In the genomic region with DNA sequence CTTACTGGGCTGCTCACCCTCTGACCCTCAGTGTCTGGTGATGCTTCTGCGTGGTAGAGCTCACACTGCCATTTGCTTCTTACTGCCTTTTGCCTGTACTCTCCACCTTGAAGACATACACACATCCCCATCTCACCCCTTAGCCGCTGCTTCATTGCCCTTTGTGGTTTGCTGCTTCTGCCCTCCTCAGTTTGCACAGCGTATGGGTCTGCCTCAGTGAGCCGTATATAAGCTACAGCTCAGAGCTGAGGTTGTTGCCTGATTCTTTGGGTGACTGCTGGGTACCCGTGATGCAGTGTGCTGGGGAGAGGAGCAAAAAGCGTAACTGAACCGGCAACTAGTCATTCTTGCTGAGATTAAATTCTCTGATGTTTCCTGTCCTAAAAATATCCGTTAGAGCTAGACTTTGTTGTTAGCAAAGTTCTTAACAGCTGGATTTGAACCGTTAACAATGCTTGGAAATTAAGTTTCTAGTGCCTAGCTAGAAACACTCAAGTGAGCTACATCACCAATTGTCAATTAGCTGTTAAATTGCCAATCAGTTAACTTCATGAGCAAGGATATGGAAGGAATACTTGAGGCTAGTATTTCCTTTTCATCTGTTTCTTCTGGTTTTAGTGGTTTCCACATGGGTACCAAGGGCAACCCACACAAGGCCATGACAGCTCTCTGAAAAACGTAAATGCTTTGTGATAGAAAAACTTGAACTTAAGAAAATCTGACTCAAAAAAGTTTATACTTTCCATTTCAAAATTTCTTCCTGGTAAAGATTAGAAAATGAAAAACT, we compare ENCODE assay signal across 33 mouse cellular contexts. TPM values are rescaled to one million over a fixed set of nuclear protein-coding genes. Genes with fewer than 3 reads are reported as not detected.
A peak's percentile ranks its signal among the peaks of the same experiment; 100 is the strongest.
DNase-seq lines count a peak whose midpoint lies in the region; ATAC-seq lines count a peak whose summit lies in the region.
"Had no signal": no experiment of that assay in that cellular context is flagged by ENCODE, and none has a peak within 500 bp of the region (broad histone marks: within the 10 kb centered on the region; RNA-seq: fewer than 3 reads in every experiment).

No protein-coding gene starts in this region.

- H3K9me3 ChIP-seq in forebrain, embryonic 13.5 days (replicated peaks): no peaks in the 10 kb centered on the region
- H3K9me3 ChIP-seq: forebrain, embryonic 15.5 days; heart, embryonic 13.5 days; hindbrain, embryonic 10.5 days; limb, embryonic 10.5 days; limb, embryonic 15.5 days; liver, embryonic 13.5 days; midbrain, embryonic 10.5 days; neural tube, embryonic 13.5 days had no signal

- no peak overlapping the region for H3K4me2 ChIP-seq in forebrain, embryonic 13.5 days
- H3K4me2 ChIP-seq: forebrain, embryonic 15.5 days; heart, embryonic 13.5 days; limb, embryonic 15.5 days; liver, embryonic 13.5 days; neural tube, embryonic 13.5 days had no signal

- WGBS in forebrain, embryonic 13.5 days: 94% methylated on average over 10 of the region's 10 CpGs

- peaks cover 77% of the 10 kb centered on the region for H3K36me3 ChIP-seq in forebrain, embryonic 13.5 days (ENCODE audit: poor library complexity, severe bottlenecking)

- ATAC-seq in hematopoietic stem cell, adult 5-6 weeks (replicated peaks in 1 of 2; ENCODE audit: insufficient read depth in 1 of 2, low FRiP score in 2 of 2, low TSS enrichment in 1 of 2, low read depth in 1 of 2, poor library complexity in 2 of 2, severe bottlenecking in 2 of 2): peak; percentile 82 to 85; a peak in 3 of 4 replicates
- no peak for ATAC-seq in forebrain, embryonic 13.5 days
- ATAC-seq: forebrain, embryonic 15.5 days; hindbrain, embryonic 16.5 days; lung, postnatal 0 days; midbrain, embryonic 16.5 days had no signal

- H3K27me3 ChIP-seq in forebrain, embryonic 13.5 days: no peaks in the 10 kb centered on the region
- H3K27me3 ChIP-seq: forebrain, embryonic 15.5 days; heart, embryonic 13.5 days; limb, embryonic 15.5 days; liver, embryonic 13.5 days; neural tube, embryonic 13.5 days had no signal

- no peak overlapping the region for H3K27ac ChIP-seq in forebrain, embryonic 13.5 days
- H3K27ac ChIP-seq: forebrain, embryonic 15.5 days; heart, embryonic 13.5 days; hindbrain, embryonic 10.5 days; limb, embryonic 10.5 days; limb, embryonic 15.5 days; liver, embryonic 13.5 days; midbrain, embryonic 10.5 days; neural tube, embryonic 13.5 days; stomach, postnatal 0 days had no signal

- no peaks in the 10 kb centered on the region for H3K4me1 ChIP-seq in forebrain, embryonic 13.5 days
- H3K4me1 ChIP-seq: forebrain, embryonic 15.5 days; heart, embryonic 13.5 days; hindbrain, embryonic 10.5 days; limb, embryonic 10.5 days; limb, embryonic 15.5 days; liver, embryonic 13.5 days; midbrain, embryonic 10.5 days; neural tube, embryonic 13.5 days had no signal

- H3K9ac ChIP-seq in forebrain, embryonic 13.5 days: no peak overlapping the region
- H3K9ac ChIP-seq: forebrain, embryonic 15.5 days; heart, embryonic 13.5 days; limb, embryonic 15.5 days; liver, embryonic 13.5 days; neural tube, embryonic 13.5 days had no signal

- no peak overlapping the region for H3K4me3 ChIP-seq in forebrain, embryonic 13.5 days
- H3K4me3 ChIP-seq: forebrain, embryonic 15.5 days; heart, embryonic 13.5 days; hindbrain, embryonic 10.5 days; limb, embryonic 10.5 days; limb, embryonic 15.5 days; liver, embryonic 13.5 days; midbrain, embryonic 10.5 days; myocyte; neural tube, embryonic 13.5 days had no signal

- DNase-seq in B cell, adult 2 months: peak; percentile 6
- peak; percentile 53 for DNase-seq in CD4-positive, CD25-positive, alpha-beta regulatory T cell, adult 2 months (ENCODE audit: low read depth, low spot score)
- peak; percentile 54 for DNase-seq in naive thymus-derived CD4-positive, alpha-beta T cell, adult 2 months (ENCODE audit: low read depth)
- DNase-seq in ovary, adult 18-20 months (ENCODE audit: low spot score): no peak
- no peak for DNase-seq in embryo, embryonic 9.5 days (ENCODE audit: extremely low spot score)
- DNase-seq: adrenal gland, adult 2 months; cerebellum, adult 2 months; cerebellum, postnatal 14 days; gastrocnemius, postnatal 25 days; heart, adult 18-20 months; heart, postnatal 10 days; kidney, adult 11 months; kidney, postnatal 14 days; liver, embryonic 13.5 days; lung, adult 18-20 months; lung, postnatal 4 days; spleen, adult 18-20 months; thymus, postnatal 4 days had no signal

RNA-seq across cellular contexts. Expression of gene Tmem42, which starts 22.5 kb away (rescaled TPM):
- total RNA-seq in hematopoietic stem cell, adult 5-6 weeks (2017): 16.7 and 23.2 TPM in 2 replicates
- 16.4 and 17.9 TPM in 2 replicates for polyA plus RNA-seq in forebrain, embryonic 13.5 days (2015; fragmentation: Nextera tagmentation; extraction: Ambion mirVana)

RNA-seq across cellular contexts. Expression of gene Tgm4, which starts 35.9 kb away (rescaled TPM):
- total RNA-seq in hematopoietic stem cell, adult 5-6 weeks (2017): 0.38 TPM in 1 of 2 replicates, not detected in the other
- 0.68 TPM in 1 of 2 replicates, not detected in the other for polyA plus RNA-seq in forebrain, embryonic 13.5 days (2015; fragmentation: Nextera tagmentation; extraction: Ambion mirVana)
- total RNA-seq: heart, adult 18-20 months; heart, postnatal 10 days had no signal
- polyA plus RNA-seq: liver, embryonic 13.5 days had no signal

RNA-seq across cellular contexts. Expression of gene Kif15, which starts 47.8 kb away (rescaled TPM):
- total RNA-seq in hematopoietic stem cell, adult 5-6 weeks (2017): 192 and 228 TPM in 2 replicates
- polyA plus RNA-seq in forebrain, embryonic 13.5 days (2015; fragmentation: Nextera tagmentation; extraction: Ambion mirVana): 70.5 and 73.0 TPM in 2 replicates
- total RNA-seq: gastrocnemius, adult 18-20 months had no signal
- polyA plus RNA-seq: adrenal gland, adult 2 months had no signal

RNA-seq across cellular contexts. Expression of gene 1110059G10Rik, which starts 47.8 kb away (rescaled TPM):
- 33.7 and 35.9 TPM in 2 replicates for total RNA-seq in hematopoietic stem cell, adult 5-6 weeks (2017)
- 32.6 and 34.1 TPM in 2 replicates for polyA plus RNA-seq in forebrain, embryonic 13.5 days (2015; fragmentation: Nextera tagmentation; extraction: Ambion mirVana)

Comparison
In these comparisons a context has a peak if more than half of its experiments do, and no peak if none do; other contexts are left out.
1. DNase-seq: peak in B cell, adult 2 months (2 of 2), CD4-positive, CD25-positive, alpha-beta regulatory T cell, adult 2 months (single experiment) and naive thymus-derived CD4-positive, alpha-beta T cell, adult 2 months (single experiment); none in ovary, adult 18-20 months (single experiment) and embryo, embryonic 9.5 days (single experiment).